Mouse (Mus musculus): Measurements from ENCODE around the gene Apba2. TPM values are rescaled to one million over a fixed set of nuclear protein-coding genes. Genes with fewer than 3 reads are reported as not detected.

Gene Apba2
- total RNA-seq, 2 experiments from 2014 or later: 0.49 to 1.1 TPM

GRCm38 (mm10) chr7:64659328-64659727, 157.8 kb downstream of the Apba2 start:
- no peak for DNase-seq

GRCm38 (mm10) chr7:64662506-64662905, 161.0 kb downstream of the Apba2 start:
- DNase-seq: no peak

GRCm38 (mm10) chr7:64663600-64663999, 162.1 kb downstream of the Apba2 start:
- DNase-seq: no peak

- DNase-seq: no peak
Measured at GRCm38 (mm10) chr7:64665120-64665519, 163.6 kb downstream of the Apba2 start.

- no peak for DNase-seq
Measured at GRCm38 (mm10) chr7:64665716-64666298, 164.3 kb downstream of the Apba2 start.

GRCm38 (mm10) chr7:64667959-64668358, 166.5 kb downstream of the Apba2 start:
- DNase-seq: no peak

- DNase-seq: no peak
Measured at GRCm38 (mm10) chr7:64679771-64680479, 178.4 kb downstream of the Apba2 start.

GRCm38 (mm10) chr7:64684893-64685292, 183.4 kb downstream of the Apba2 start:
- no peak for DNase-seq

GRCm38 (mm10) chr7:64688115-64688817, 186.8 kb downstream of the Apba2 start:
- no peak for DNase-seq

GRCm38 (mm10) chr7:64691831-64692230, 190.3 kb downstream of the Apba2 start:
- no peak for DNase-seq

- DNase-seq: no peak
Measured at GRCm38 (mm10) chr7:64694937-64695336, 193.4 kb downstream of the Apba2 start.

GRCm38 (mm10) chr7:64696521-64697281, 195.2 kb downstream of the Apba2 start:
- DNase-seq: no peak

GRCm38 (mm10) chr7:64697791-64698337, 196.4 kb downstream of the Apba2 start:
- DNase-seq: no peak

- DNase-seq: no peak
Measured at GRCm38 (mm10) chr7:64704060-64704595, 202.6 kb downstream of the Apba2 start.

GRCm38 (mm10) chr7:64708176-64708575, 206.7 kb downstream of the Apba2 start:
- no peak for DNase-seq

- DNase-seq: no peak
Measured at GRCm38 (mm10) chr7:64709520-64710262, 208.2 kb downstream of the Apba2 start.

GRCm38 (mm10) chr7:64716286-64716685, 214.8 kb downstream of the Apba2 start:
- DNase-seq: no peak

- no peak for DNase-seq
Measured at GRCm38 (mm10) chr7:64723313-64723712, 221.8 kb downstream of the Apba2 start.

GRCm38 (mm10) chr7:64724409-64724808, 222.9 kb downstream of the Apba2 start:
- no peak for DNase-seq

GRCm38 (mm10) chr7:64725967-64726695, 224.6 kb downstream of the Apba2 start:
- no peak for DNase-seq

- no peak for DNase-seq
Measured at GRCm38 (mm10) chr7:64728181-64728591, 226.7 kb downstream of the Apba2 start.

Data from gastrocnemius, postnatal 10 days (tissue).